Mouse (Mus musculus): ENCODE data around the gene Auh.

DNA sequence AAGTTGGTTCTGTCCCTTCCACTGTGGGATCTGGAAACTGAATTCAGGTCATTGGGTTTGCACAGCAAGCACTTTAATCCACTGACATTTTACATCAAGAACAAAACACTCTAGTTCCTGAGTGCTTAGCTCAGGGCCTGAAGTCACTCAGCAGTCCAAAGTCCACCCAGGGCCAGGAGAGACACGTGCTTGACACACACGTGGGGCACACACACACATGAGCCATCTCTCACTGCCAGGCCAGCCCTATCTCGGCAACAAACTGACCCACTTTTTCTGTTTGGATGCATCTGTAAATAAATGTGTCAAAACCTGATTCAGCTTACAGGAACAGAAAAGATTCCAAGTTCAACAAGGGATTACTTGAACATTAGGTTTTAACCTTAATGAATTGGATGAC, 45.2 kb upstream of the Auh start:
- TF ChIP-seq CTCF (IDR thresholded peaks at IDR 0.05; ENCODE audit: low read depth) (no peak), EP300 (IDR thresholded peaks at IDR 0.05; ENCODE audit: low read depth) (no peak)

All from heart, postnatal 0 days (tissue).